Mouse (Mus musculus) layer of hippocampus, postnatal 10 days (tissue): ENCODE measurements around the gene Col25a1. TPM values are rescaled to one million over a fixed set of nuclear protein-coding genes. Genes with fewer than 3 reads are reported as not detected.

Source experiments
- total RNA-seq, 2 experiments: library from RNA; stranded (reverse); gene quantifications; 2 replicates each; pipeline ENCODE4 v1.2.3; 2021

Col25a1 gene
- total RNA-seq, 2 experiments from 2014 or later: 41.0 to 41.6 TPM

Other genes starting within 250 kb of the Col25a1 start
- 10 to 100 TPM in 1 of 2 experiments, 1 to 10 TPM in 1; 9.6 to 11.9 TPM for gene Casp6, start 230.1 kb upstream of the Col25a1 start, total RNA-seq
- gene Mcub, start 161.3 kb upstream of the Col25a1 start, total RNA-seq: 1 to 10 TPM; 4.1 to 6.5 TPM
- gene Sec24b, start 69.9 kb upstream of the Col25a1 start, total RNA-seq: 10 to 100 TPM; 62.9 to 65.6 TPM